Mouse (Mus musculus) forebrain, embryonic 10.5 days (tissue): ENCODE measurements around the gene Trpm5. TPM values are rescaled to one million over a fixed set of nuclear protein-coding genes. Genes with fewer than 3 reads are reported as not detected.

Experiments
- DNase-seq: peaks from one replicate; pipeline ENCODE4 v3.0.0-alpha.2; 2017; ENCODE audit warnings: low spot score; ENCODE audit errors: extremely low spot score
- H3K27ac ChIP-seq: fragments of 300-500 bp; sonication (generic); 2 replicates; pipeline ENCODE4 v1.5.1; 2016; ENCODE audit warnings: mild to moderate bottlenecking
- H3K27me3 ChIP-seq: fragments of 300-500 bp; sonication (generic); 2 replicates; pipeline ENCODE4 v1.6.1; 2016; ENCODE audit warnings: mild to moderate bottlenecking; ENCODE audit not compliant: poor library complexity, severe bottlenecking
- H3K36me3 ChIP-seq: fragments of 300-500 bp; sonication (generic); replicated peaks from 2 replicates; pipeline ENCODE4 v1.6.1; 2016; ENCODE audit warnings: mild to moderate bottlenecking, moderate library complexity
- H3K4me1 ChIP-seq: fragments of 300-500 bp; sonication (generic); 2 replicates; pipeline ENCODE4 v1.6.1; 2016
- H3K4me3 ChIP-seq: fragments of 300-500 bp; sonication (generic); 2 replicates; pipeline ENCODE4 v1.5.1; 2016; ENCODE audit warnings: mild to moderate bottlenecking, moderate library complexity
- H3K9me3 ChIP-seq: fragments of 300-500 bp; sonication (generic); 2 replicates; pipeline ENCODE4 v1.6.1; 2016; ENCODE audit warnings: mild to moderate bottlenecking, moderate library complexity
- WGBS: fragments of 180-500 bp; shearing (Covaris S2); methylation state at CpG from one replicate; pipeline ENCODE4 v1.1.7; 2016; 5-methylcytosine and 5-hydroxymethylcytosine counted together
- polyA plus RNA-seq: library from polyadenylated mRNA; unstranded; fragments of >200 nt; fragmentation: Nextera tagmentation; extraction: Ambion mirVana; gene quantifications from 2 replicates; pipeline ENCODE4 v1.2.1, GENCODE M21; 2016

The Trpm5 gene
- polyA plus RNA-seq, 1 experiment from 2014 or later = 0.90 TPM

GRCm38 (mm10) chr7:143116521-143116920, 22.1 kb upstream of the Trpm5 start:
- peaks cover 10% of the 10 kb centered on the region; the same call in 1 of the 2 replicates for H3K9me3 ChIP-seq
- WGBS = 87% methylated on average over 5 of the region's 5 CpGs
- DNase-seq = no peak
- H3K36me3 ChIP-seq = no peaks in the 10 kb centered on the region
- H3K27me3 ChIP-seq = 0 out of 2 replicates have a peak, but pooled peaks cover 5% of the 10 kb centered on the region
- H3K4me3 ChIP-seq = no peak overlapping the region
- H3K4me1 ChIP-seq = peaks cover 20% of the 10 kb centered on the region
- no peak overlapping the region for H3K27ac ChIP-seq

- Histone ChIP-seq H3K4me3 (no peak overlapping the region), H3K9me3 (peaks cover 10% of the 10 kb centered on the region; the same call in 1 of the 2 replicates), H3K36me3 (no peaks in the 10 kb centered on the region), H3K27me3 (peaks cover 22% of the 10 kb centered on the region), H3K4me1 (peaks cover 13% of the 10 kb centered on the region), H3K27ac (no peak overlapping the region)
- no peak for DNase-seq
These were observed 20.3 kb upstream of the Trpm5 start for GRCm38 (mm10) chr7:143114773-143115172.

DNA sequence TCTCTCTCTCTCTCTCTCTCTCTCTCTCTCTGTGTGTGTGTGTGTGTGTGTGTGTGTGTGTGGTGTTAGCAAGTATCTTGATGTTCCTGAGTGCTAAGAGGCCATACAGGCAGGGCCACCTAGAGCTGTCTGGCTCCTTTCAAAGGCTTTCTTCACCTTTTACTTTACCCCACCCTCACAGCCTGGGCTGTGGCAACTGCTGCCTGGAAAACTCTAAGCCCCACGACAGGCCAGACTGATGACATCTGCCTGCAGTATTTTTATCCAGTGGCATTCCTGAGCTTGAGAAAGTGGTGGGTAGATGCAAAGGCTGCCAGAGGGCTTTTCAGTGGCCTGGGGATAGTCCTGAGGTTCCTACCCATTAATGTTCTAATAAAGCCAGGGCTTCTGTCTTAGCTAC, 18.0 kb upstream of the Trpm5 start:
- Histone ChIP-seq H3K27ac (no peak overlapping the region), H3K9me3 (peaks cover 10% of the 10 kb centered on the region; the same call in 1 of the 2 replicates), H3K4me3 (no peak overlapping the region), H3K4me1 (peaks cover 18% of the 10 kb centered on the region), H3K36me3 (no peaks in the 10 kb centered on the region), H3K27me3 (peaks cover 46% of the 10 kb centered on the region)
- WGBS = 39% methylated on average over 1 of the region's 1 CpGs
- DNase-seq = no peak

DNA sequence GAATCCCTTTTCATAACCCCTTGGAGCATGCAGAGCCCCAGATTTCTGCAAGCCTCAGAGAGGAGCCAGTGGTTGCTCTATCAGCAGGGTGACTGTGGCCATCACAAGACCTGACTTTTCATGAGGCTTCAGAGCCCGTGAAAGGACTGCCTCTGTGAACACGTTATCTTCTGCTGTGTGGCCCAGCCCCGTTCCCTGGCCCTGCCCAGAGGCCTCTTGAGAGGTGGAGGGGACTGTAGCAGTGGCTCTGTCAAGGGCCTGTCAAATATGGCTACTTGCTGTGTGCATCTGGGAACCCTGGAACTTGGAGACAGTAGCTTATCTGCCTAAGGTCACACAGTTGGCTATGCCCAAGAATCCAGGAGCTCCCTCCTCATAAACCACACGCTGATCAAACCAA, 17.3 kb upstream of the Trpm5 start:
- no peak for DNase-seq
- H3K9me3 ChIP-seq = peaks cover 10% of the 10 kb centered on the region; the same call in 1 of the 2 replicates
- WGBS = 65% methylated on average over 4 of the region's 4 CpGs
- H3K36me3 ChIP-seq = no peaks in the 10 kb centered on the region
- H3K4me3 ChIP-seq = no peak overlapping the region
- no peak overlapping the region for H3K27ac ChIP-seq
- H3K27me3 ChIP-seq = peaks cover 53% of the 10 kb centered on the region
- H3K4me1 ChIP-seq = peaks cover 24% of the 10 kb centered on the region

DNA sequence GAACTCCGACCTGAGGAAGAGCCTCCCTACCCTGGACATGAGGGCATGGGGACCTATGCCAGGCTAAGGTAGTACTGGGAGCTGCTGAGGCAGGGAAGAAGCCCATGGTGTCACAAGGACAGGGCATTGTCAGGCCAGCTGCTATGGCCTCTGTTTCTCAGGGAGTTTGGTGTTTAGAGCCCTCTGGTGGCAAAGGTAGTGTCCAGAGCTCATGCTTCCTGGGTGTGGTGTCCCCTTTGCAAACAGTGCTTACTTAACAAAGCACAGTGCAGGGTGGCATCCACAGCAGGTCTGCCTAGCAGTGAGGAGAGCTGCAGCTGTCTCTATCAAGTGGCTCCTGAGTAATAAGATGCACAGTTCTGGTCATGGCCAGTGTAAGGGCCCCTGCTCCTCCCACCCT, 16.4 kb upstream of the Trpm5 start:
- Histone ChIP-seq H3K9me3 (peaks cover 10% of the 10 kb centered on the region; the same call in 1 of the 2 replicates), H3K4me3 (no peak overlapping the region), H3K27ac (no peak overlapping the region), H3K27me3 (peaks cover 62% of the 10 kb centered on the region), H3K4me1 (peaks cover 26% of the 10 kb centered on the region), H3K36me3 (no peaks in the 10 kb centered on the region)
- WGBS = 73% methylated on average over 1 of the region's 1 CpGs
- no peak for DNase-seq

- Histone ChIP-seq H3K4me1 (peaks cover 26% of the 10 kb centered on the region), H3K27me3 (peaks cover 73% of the 10 kb centered on the region), H3K9me3 (peaks cover 6% of the 10 kb centered on the region; the same call in 1 of the 2 replicates), H3K4me3 (no peak overlapping the region), H3K27ac (no peak overlapping the region; the same call in 1 of the 2 replicates), H3K36me3 (no peaks in the 10 kb centered on the region)
- no peak for DNase-seq
- WGBS = 50% methylated on average over 3 of the region's 3 CpGs
These were observed 15.3 kb upstream of the Trpm5 start for GRCm38 (mm10) chr7:143109696-143110095.

- peaks cover 79% of the 10 kb centered on the region for H3K27me3 ChIP-seq
These were observed 14.7 kb upstream of the Trpm5 start for GRCm38 (mm10) chr7:143108996-143109660.

GRCm38 (mm10) chr7:143108200-143108599, 13.8 kb upstream of the Trpm5 start:
- Histone ChIP-seq H3K4me1 (peaks cover 26% of the 10 kb centered on the region), H3K27ac (no peak overlapping the region), H3K4me3 (no peak overlapping the region), H3K36me3 (no peaks in the 10 kb centered on the region), H3K27me3 (peaks cover 81% of the 10 kb centered on the region), H3K9me3 (no peaks in the 10 kb centered on the region)
- 49% methylated on average over 5 of the region's 5 CpGs for WGBS
- no peak for DNase-seq

More at GRCm38 (mm10) chr7:143108996-143109660, 14.7 kb upstream of the Trpm5 start:
- H3K4me3 ChIP-seq = no peak overlapping the region
- 34% methylated on average over 3 of the region's 3 CpGs for WGBS
- no peaks in the 10 kb centered on the region for H3K36me3 ChIP-seq
- H3K9me3 ChIP-seq = peaks cover under 1% of the 10 kb centered on the region; the same call in 1 of the 2 replicates
- DNase-seq = no peak
- H3K27ac ChIP-seq = no peak overlapping the region; the same call in 1 of the 2 replicates
- H3K4me1 ChIP-seq = peaks cover 26% of the 10 kb centered on the region

GRCm38 (mm10) chr7:143106672-143107465, 12.4 kb upstream of the Trpm5 start:
- Histone ChIP-seq H3K4me1 (peaks cover 26% of the 10 kb centered on the region), H3K36me3 (no peaks in the 10 kb centered on the region), H3K9me3 (no peaks in the 10 kb centered on the region), H3K27me3 (peaks cover 79% of the 10 kb centered on the region), H3K27ac (no peak overlapping the region), H3K4me3 (peak overlapping the region; percentile 47)
- WGBS = 6% methylated on average over 55 of the region's 57 CpGs
- DNase-seq = no peak

DNA sequence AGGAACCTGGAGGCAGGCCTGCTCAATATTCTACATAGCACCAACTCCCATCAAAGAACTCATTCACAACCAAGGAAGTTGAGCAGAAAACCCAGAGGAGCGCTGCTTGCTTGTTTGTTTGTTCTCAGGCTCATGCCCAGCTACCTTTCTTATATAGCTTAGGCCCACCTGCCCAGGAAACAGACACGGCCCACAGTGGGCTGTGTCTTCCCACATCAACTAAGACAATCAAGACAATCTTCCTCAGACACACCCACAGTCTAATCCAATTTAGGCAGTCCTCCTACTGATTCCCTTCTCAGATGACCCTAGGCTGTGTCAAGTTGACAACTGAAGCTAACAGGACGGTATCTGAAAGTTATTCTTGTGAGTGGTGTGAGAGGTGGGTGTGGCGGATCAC, 11.6 kb upstream of the Trpm5 start, which contains the start of gene Kcnq1:
Kcnq1 (plus strand) TSS at position 301 of the 400 bp plus-strand sequence.
- Histone ChIP-seq H3K27me3 (peaks cover 71% of the 10 kb centered on the region), H3K4me1 (peaks cover 26% of the 10 kb centered on the region), H3K36me3 (no peaks in the 10 kb centered on the region), H3K9me3 (no peaks in the 10 kb centered on the region), H3K4me3 (peak within 1 kb of the TSS; percentile 47), H3K27ac (no peak within 1 kb of the TSS)
- no peak for DNase-seq
- 62% methylated on average over 4 of the region's 4 CpGs for WGBS

- Histone ChIP-seq H3K4me1 (peaks cover 29% of the 10 kb centered on the region), H3K27me3 (peaks cover 65% of the 10 kb centered on the region), H3K4me3 (no peak overlapping the region), H3K36me3 (no peaks in the 10 kb centered on the region), H3K27ac (no peak overlapping the region), H3K9me3 (no peaks in the 10 kb centered on the region)
- WGBS = 82% methylated on average over 11 of the region's 11 CpGs
- no peak for DNase-seq
These were observed 10.9 kb upstream of the Trpm5 start for GRCm38 (mm10) chr7:143105258-143105897.

DNA sequence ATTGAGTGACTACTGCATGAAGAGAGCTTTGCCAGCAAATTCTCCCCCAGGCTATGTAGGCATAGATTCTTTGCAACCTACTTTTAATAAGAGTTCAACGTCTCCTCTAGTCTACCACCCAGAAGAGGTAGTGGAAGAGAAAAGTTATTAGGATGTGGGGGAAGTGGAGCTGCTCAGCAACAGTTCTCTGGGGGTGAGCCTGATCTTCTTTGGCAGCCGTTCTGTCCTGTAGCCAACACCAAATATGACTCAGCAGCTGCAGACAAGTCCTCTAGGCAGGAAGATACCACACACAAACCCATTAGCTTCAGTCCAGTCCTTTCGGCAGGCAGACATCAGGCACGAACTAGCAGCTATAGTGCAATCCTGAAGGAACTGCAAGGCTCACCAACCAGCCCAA, 6.3 kb upstream of the Trpm5 start:
- Histone ChIP-seq H3K9me3 (no peaks in the 10 kb centered on the region), H3K4me3 (no peak overlapping the region), H3K4me1 (0 out of 2 replicates have a peak, but pooled peaks cover 4% of the 10 kb centered on the region), H3K27ac (no peak overlapping the region), H3K27me3 (peaks cover 22% of the 10 kb centered on the region), H3K36me3 (no peaks in the 10 kb centered on the region)
- 81% methylated on average over 4 of the region's 4 CpGs for WGBS
- no peak for DNase-seq
